Mouse (Mus musculus): ENCODE measurements around the gene Rhbdf1. TPM values are rescaled to one million over a fixed set of nuclear protein-coding genes. Genes with fewer than 3 reads are reported as not detected.
"Not testable (repeated sequence)": the region's sequence is repeated elsewhere in the genome, so short reads cannot be mapped to it uniquely, and the experiment has no call there.

Gene Rhbdf1
- polyA plus RNA-seq, 1 experiment from 2014 or later = 35.6 TPM

- H3K36me3 ChIP-seq (ENCODE audit: control insufficient read depth, insufficient read depth) = 0 out of 2 replicates have a peak, but pooled peaks cover 2% of the 10 kb centered on the region
- H3K4me2 ChIP-seq (ENCODE audit: low read depth, low read length) = no peak overlapping the region
- H3K4me3 ChIP-seq (ENCODE audit: low read length) = no peak overlapping the region
- H3K27me3 ChIP-seq (ENCODE audit: control insufficient read depth, insufficient read depth, low read length) = no peaks in the 10 kb centered on the region
- H3K9ac ChIP-seq (ENCODE audit: low read length) = no peak overlapping the region
- no peak overlapping the region for H3K27ac ChIP-seq (ENCODE audit: low read length)
- H3K9me3 ChIP-seq (replicated peaks; ENCODE audit: control insufficient read depth, low read length) = no peaks in the 10 kb centered on the region
- WGBS = 86% methylated on average over 10 of the region's 10 CpGs
- ATAC-seq (replicated peaks; ENCODE audit: extremely low read depth, insufficient read depth, low FRiP score) = no peak
- peaks cover 17% of the 10 kb centered on the region for H3K4me1 ChIP-seq (ENCODE audit: control insufficient read depth, insufficient read depth, low read length)
These were observed 2.8 kb downstream of the Rhbdf1 start for GRCm38 (mm10) chr11:32219287-32219686.

GRCm38 (mm10) chr11:32218501-32219050, 3.5 kb downstream of the Rhbdf1 start:
- H3K27ac ChIP-seq (ENCODE audit: low read length) = no peak overlapping the region
- H3K9ac ChIP-seq (ENCODE audit: low read length) = 0 out of 2 replicates have a peak overlapping the region, but pooled peaks have one; percentile 6
- H3K4me3 ChIP-seq (ENCODE audit: low read length) = no peak overlapping the region
- H3K4me2 ChIP-seq (ENCODE audit: low read depth, low read length) = no peak overlapping the region
- no peaks in the 10 kb centered on the region for H3K9me3 ChIP-seq (replicated peaks; ENCODE audit: control insufficient read depth, low read length)
- no peaks in the 10 kb centered on the region for H3K27me3 ChIP-seq (ENCODE audit: control insufficient read depth, insufficient read depth, low read length)
- no peak for ATAC-seq (replicated peaks; ENCODE audit: extremely low read depth, insufficient read depth, low FRiP score)
- 62% methylated on average over 6 of the region's 6 CpGs for WGBS
- H3K36me3 ChIP-seq (ENCODE audit: control insufficient read depth, insufficient read depth) = peaks cover 8% of the 10 kb centered on the region; the same call in 1 of the 2 replicates
- peaks cover 15% of the 10 kb centered on the region for H3K4me1 ChIP-seq (ENCODE audit: control insufficient read depth, insufficient read depth, low read length)

- Histone ChIP-seq H3K27ac (ENCODE audit: low read length) (no peak overlapping the region), H3K27me3 (ENCODE audit: control insufficient read depth, insufficient read depth, low read length) (no peaks in the 10 kb centered on the region), H3K9me3 (replicated peaks; ENCODE audit: control insufficient read depth, low read length) (no peaks in the 10 kb centered on the region), H3K4me1 (ENCODE audit: control insufficient read depth, insufficient read depth, low read length) (peaks cover 8% of the 10 kb centered on the region; the same call in 1 of the 2 replicates), H3K36me3 (ENCODE audit: control insufficient read depth, insufficient read depth) (peaks cover 20% of the 10 kb centered on the region), H3K4me2 (ENCODE audit: low read depth, low read length) (no peak overlapping the region), H3K4me3 (ENCODE audit: low read length) (no peak overlapping the region), H3K9ac (ENCODE audit: low read length) (no peak overlapping the region; the same call in 1 of the 2 replicates)
- no peak for ATAC-seq (replicated peaks; ENCODE audit: extremely low read depth, insufficient read depth, low FRiP score)
- WGBS = 26% methylated on average over 8 of the region's 8 CpGs
These were observed 5.2 kb downstream of the Rhbdf1 start for GRCm38 (mm10) chr11:32216851-32217250.

GRCm38 (mm10) chr11:32215372-32216162, 6.5 kb downstream of the Rhbdf1 start:
- Histone ChIP-seq H3K4me3 (ENCODE audit: low read length) (no peak overlapping the region), H3K27ac (ENCODE audit: low read length) (no peak overlapping the region), H3K36me3 (ENCODE audit: control insufficient read depth, insufficient read depth) (peaks cover 31% of the 10 kb centered on the region), H3K4me2 (ENCODE audit: low read depth, low read length) (no peak overlapping the region), H3K9ac (ENCODE audit: low read length) (no peak overlapping the region), H3K27me3 (ENCODE audit: control insufficient read depth, insufficient read depth, low read length) (no peaks in the 10 kb centered on the region), H3K4me1 (ENCODE audit: control insufficient read depth, insufficient read depth, low read length) (peaks cover 3% of the 10 kb centered on the region; the same call in 1 of the 2 replicates), H3K9me3 (replicated peaks; ENCODE audit: control insufficient read depth, low read length) (no peaks in the 10 kb centered on the region)
- whole genome bisulfite sequencing = 91% methylated on average over 18 of the region's 18 CpGs
- ATAC-seq (replicated peaks; ENCODE audit: extremely low read depth, insufficient read depth, low FRiP score) = no peak

- Histone ChIP-seq H3K27ac (ENCODE audit: low read length) (no peak overlapping the region), H3K4me2 (ENCODE audit: low read depth, low read length) (no peak overlapping the region), H3K4me1 (ENCODE audit: control insufficient read depth, insufficient read depth, low read length) (peaks cover 4% of the 10 kb centered on the region), H3K9ac (ENCODE audit: low read length) (no peak overlapping the region), H3K36me3 (ENCODE audit: control insufficient read depth, insufficient read depth) (peaks cover 50% of the 10 kb centered on the region), H3K4me3 (ENCODE audit: low read length) (no peak overlapping the region), H3K9me3 (replicated peaks; ENCODE audit: control insufficient read depth, low read length) (no peaks in the 10 kb centered on the region), H3K27me3 (ENCODE audit: control insufficient read depth, insufficient read depth, low read length) (no peaks in the 10 kb centered on the region)
- 80% methylated on average over 9 of the region's 9 CpGs for WGBS
- ATAC-seq (replicated peaks; ENCODE audit: extremely low read depth, insufficient read depth, low FRiP score) = no peak
These were observed 11.5 kb downstream of the Rhbdf1 start for GRCm38 (mm10) chr11:32210623-32211022.

GRCm38 (mm10) chr11:32205058-32205873, 16.8 kb downstream of the Rhbdf1 start, which contains the start of gene Snrnp25:
Gene Snrnp25 (plus strand): TSS chr11:32205415.
- peak within 1 kb of the TSS; percentile 61 for H3K4me3 ChIP-seq (ENCODE audit: low read length)
- peaks cover 17% of the 10 kb centered on the region for H3K36me3 ChIP-seq (ENCODE audit: control insufficient read depth, insufficient read depth)
- peak within 1 kb of the TSS; percentile 71 for H3K4me2 ChIP-seq (ENCODE audit: low read depth, low read length)
- H3K27ac ChIP-seq (ENCODE audit: low read length) = peak within 1 kb of the TSS; percentile 34; the same call in 1 of the 2 replicates
- H3K9ac ChIP-seq (ENCODE audit: low read length) = peak within 1 kb of the TSS; percentile 75
- WGBS = under 1% methylated on average over 52 of the region's 52 CpGs
- ATAC-seq (replicated peaks; ENCODE audit: extremely low read depth, insufficient read depth, low FRiP score) = peak; percentile 100
- H3K4me1 ChIP-seq (ENCODE audit: control insufficient read depth, insufficient read depth, low read length) = peaks cover 6% of the 10 kb centered on the region
- no peaks in the 10 kb centered on the region for H3K27me3 ChIP-seq (ENCODE audit: control insufficient read depth, insufficient read depth, low read length)
- H3K9me3 ChIP-seq (replicated peaks; ENCODE audit: control insufficient read depth, low read length) = no peaks in the 10 kb centered on the region

GRCm38 (mm10) chr11:32201922-32202685, 20.0 kb downstream of the Rhbdf1 start:
- Histone ChIP-seq H3K27me3 (ENCODE audit: control insufficient read depth, insufficient read depth, low read length) (no peaks in the 10 kb centered on the region), H3K4me2 (ENCODE audit: low read depth, low read length) (no peak overlapping the region), H3K36me3 (ENCODE audit: control insufficient read depth, insufficient read depth) (no peaks in the 10 kb centered on the region), H3K4me3 (ENCODE audit: low read length) (no peak overlapping the region), H3K9me3 (replicated peaks; ENCODE audit: control insufficient read depth, low read length) (no peaks in the 10 kb centered on the region), H3K4me1 (ENCODE audit: control insufficient read depth, insufficient read depth, low read length) (peaks cover 6% of the 10 kb centered on the region), H3K9ac (ENCODE audit: low read length) (no peak overlapping the region), H3K27ac (ENCODE audit: low read length) (no peak overlapping the region)
- no peak for ATAC-seq (replicated peaks; ENCODE audit: extremely low read depth, insufficient read depth, low FRiP score)
- 61% methylated on average over 11 of the region's 11 CpGs for WGBS

GRCm38 (mm10) chr11:32200992-32201391, 21.1 kb downstream of the Rhbdf1 start:
- not testable (repeated sequence) for ATAC-seq (replicated peaks; ENCODE audit: extremely low read depth, insufficient read depth, low FRiP score); H3K9me3 ChIP-seq (replicated peaks; ENCODE audit: control insufficient read depth, low read length); H3K4me2 ChIP-seq (ENCODE audit: low read depth, low read length); H3K27me3 ChIP-seq (ENCODE audit: control insufficient read depth, insufficient read depth, low read length); H3K27ac ChIP-seq (ENCODE audit: low read length); H3K4me3 ChIP-seq (ENCODE audit: low read length); H3K36me3 ChIP-seq (ENCODE audit: control insufficient read depth, insufficient read depth); H3K9ac ChIP-seq (ENCODE audit: low read length); H3K4me1 ChIP-seq (ENCODE audit: control insufficient read depth, insufficient read depth, low read length)
- WGBS = 56% methylated on average over 1 of the region's 1 CpGs

Data from heart, embryonic 16.5 days (tissue).